ENCODE assay signal across 11 mouse cellular contexts in the genomic region with DNA sequence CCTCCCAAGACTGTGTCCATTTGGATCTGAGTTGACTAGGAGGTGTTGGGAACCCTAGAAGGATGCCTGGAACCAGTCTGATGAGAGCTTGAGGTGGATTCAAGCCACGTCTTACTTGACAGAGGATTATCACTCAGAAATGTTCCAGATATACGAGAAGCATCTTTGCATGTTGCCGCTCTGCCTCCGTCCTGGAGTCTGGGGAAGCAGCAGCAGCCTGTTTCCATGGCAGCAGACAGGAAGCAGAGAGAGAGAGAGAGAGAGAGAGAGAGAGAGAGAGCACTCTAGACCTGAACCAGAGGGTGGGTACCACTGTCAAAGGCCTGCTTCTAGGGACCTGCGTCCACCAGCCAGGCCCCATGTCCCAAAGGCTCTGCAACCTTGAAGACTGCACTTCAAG.
DNase-seq lines count a peak whose midpoint lies in the region; ATAC-seq and TF ChIP-seq lines count a peak whose summit lies in the region.
"Had no signal": no experiment of that assay in that cellular context is flagged by ENCODE, and none has a peak within 500 bp of the region (broad histone marks: within the 10 kb centered on the region; RNA-seq: fewer than 3 reads in every experiment).

No protein-coding gene starts in this region.

- H3K4me2 ChIP-seq in embryonic facial prominence, embryonic 11.5 days (ENCODE audit: low read depth, low read length): no peak overlapping the region
- H3K4me2 ChIP-seq in midbrain, postnatal 0 days (ENCODE audit: low read depth, low read length, poor library complexity, severe bottlenecking): peak overlapping the region; percentile 15; the same call in 1 of the 2 replicates
- H3K4me2 ChIP-seq: lung, embryonic 15.5 days had no signal

- no peak overlapping the region for H3K9ac ChIP-seq in embryonic facial prominence, embryonic 11.5 days (replicated peaks; ENCODE audit: low read length)
- no peak overlapping the region for H3K9ac ChIP-seq in midbrain, postnatal 0 days (replicated peaks; ENCODE audit: low read length, poor library complexity, severe bottlenecking)
- H3K9ac ChIP-seq: lung, embryonic 15.5 days had no signal

- H3K4me1 ChIP-seq in embryonic facial prominence, embryonic 11.5 days (ENCODE audit: control insufficient read depth, insufficient read depth, low read length): peaks cover 19% of the 10 kb centered on the region
- peaks cover 65% of the 10 kb centered on the region for H3K4me1 ChIP-seq in hindbrain, embryonic 10.5 days (replicated peaks)
- H3K4me1 ChIP-seq in midbrain, postnatal 0 days (ENCODE audit: insufficient read depth, low read length): peaks cover 17% of the 10 kb centered on the region

- no peaks in the 10 kb centered on the region for H3K9me3 ChIP-seq in embryonic facial prominence, embryonic 11.5 days (replicated peaks; ENCODE audit: control insufficient read depth, low read length)
- no peaks in the 10 kb centered on the region for H3K9me3 ChIP-seq in hindbrain, embryonic 10.5 days
- H3K9me3 ChIP-seq in midbrain, postnatal 0 days (ENCODE audit: low read length): no peaks in the 10 kb centered on the region
- H3K9me3 ChIP-seq: lung, embryonic 15.5 days had no signal

- 0 out of 2 replicates have a peak, but pooled peaks cover 2% of the 10 kb centered on the region for H3K27me3 ChIP-seq in embryonic facial prominence, embryonic 11.5 days (ENCODE audit: control insufficient read depth, insufficient read depth, low read length)
- peaks cover 33% of the 10 kb centered on the region for H3K27me3 ChIP-seq in hindbrain, embryonic 10.5 days (ENCODE audit: insufficient read depth, poor library complexity, severe bottlenecking)
- no peaks in the 10 kb centered on the region; the same call in 1 of the 2 replicates for H3K27me3 ChIP-seq in midbrain, postnatal 0 days (ENCODE audit: insufficient read depth, low read length)
- H3K27me3 ChIP-seq: lung, embryonic 15.5 days had no signal

- no peak overlapping the region for H3K4me3 ChIP-seq in layer of hippocampus, adult 2 months
- H3K4me3 ChIP-seq in embryonic facial prominence, embryonic 11.5 days (ENCODE audit: low read depth, low read length): no peak overlapping the region
- no peak overlapping the region for H3K4me3 ChIP-seq in hindbrain, embryonic 10.5 days
- no peak overlapping the region for H3K4me3 ChIP-seq in midbrain, postnatal 0 days (ENCODE audit: low read depth, low read length)
- H3K4me3 ChIP-seq: lung, embryonic 15.5 days; myocyte had no signal

- peak in 1 of 2 experiments; percentile 25 for DNase-seq in layer of hippocampus, adult 2 months (ENCODE audit: low spot score in 2 of 2)
- DNase-seq in layer of hippocampus, adult 8-10 months (ENCODE audit: low spot score in 2 of 2): no peak
- DNase-seq in embryonic facial prominence, embryonic 11.5 days (ENCODE audit: low spot score): peak; percentile 69
- DNase-seq in hindbrain, embryonic 10.5 days (ENCODE audit: low spot score): peak; percentile 39
- peak; percentile 72 for DNase-seq in midbrain, postnatal 0 days (ENCODE audit: low spot score)
- no peak for DNase-seq in cerebellum, postnatal 14 days
- no peak for DNase-seq in yolk sac, embryonic 10.5 days (ENCODE audit: low spot score)
- DNase-seq: right cerebral cortex, postnatal 14 days had no signal

- 0 out of 2 replicates have a peak overlapping the region, but pooled peaks have one; percentile 61 for H3K27ac ChIP-seq in layer of hippocampus, adult 2 months
- no peak overlapping the region; the same call in 1 of the 2 replicates for H3K27ac ChIP-seq in embryonic facial prominence, embryonic 11.5 days (replicated peaks; ENCODE audit: low read depth, low read length)
- H3K27ac ChIP-seq in hindbrain, embryonic 10.5 days: peak overlapping the region; percentile 46
- H3K27ac ChIP-seq in midbrain, postnatal 0 days (ENCODE audit: low read depth, low read length): peak overlapping the region; percentile 82
- H3K27ac ChIP-seq: lung, embryonic 15.5 days had no signal

- H3K36me3 ChIP-seq in embryonic facial prominence, embryonic 11.5 days (replicated peaks; ENCODE audit: control insufficient read depth, insufficient read depth, low read depth, low read length): no peaks in the 10 kb centered on the region
- no peaks in the 10 kb centered on the region for H3K36me3 ChIP-seq in hindbrain, embryonic 10.5 days
- no peaks in the 10 kb centered on the region for H3K36me3 ChIP-seq in midbrain, postnatal 0 days (ENCODE audit: insufficient read depth, low read length)
- H3K36me3 ChIP-seq: lung, embryonic 15.5 days had no signal

- no peak for ATAC-seq in embryonic facial prominence, embryonic 11.5 days (replicated peaks; ENCODE audit: insufficient number of reproducible peaks, low FRiP score, low TSS enrichment, low read depth)
- ATAC-seq in midbrain, postnatal 0 days (ENCODE audit: low FRiP score): peak; percentile 80
- ATAC-seq: intestine, postnatal 0 days had no signal

- TF ChIP-seq CTCF in layer of hippocampus, adult 2 months (conservative IDR thresholded peaks at IDR 0.05): no peak
- no peak for TF ChIP-seq CTCF in midbrain, postnatal 0 days (IDR thresholded peaks at IDR 0.05)

- 34% methylated on average over 5 of the region's 5 CpGs for WGBS in embryonic facial prominence, embryonic 11.5 days
- WGBS in hindbrain, embryonic 10.5 days: 54% methylated on average over 5 of the region's 5 CpGs
- 15% methylated on average over 5 of the region's 5 CpGs for WGBS in midbrain, postnatal 0 days

Comparison
In these comparisons a context has a peak if more than half of its experiments do, and no peak if none do; other contexts are left out.
1. DNase-seq: peak in embryonic facial prominence, embryonic 11.5 days (single experiment), hindbrain, embryonic 10.5 days (single experiment) and midbrain, postnatal 0 days (single experiment); none in layer of hippocampus, adult 8-10 months (0 of 2), cerebellum, postnatal 14 days (0 of 2) and yolk sac, embryonic 10.5 days (single experiment).